Mouse (Mus musculus) kidney, adult 11 months (tissue): ENCODE measurements around the gene Tgfbr2.
A peak's percentile ranks its signal among the peaks of the same experiment; 100 is the strongest.

Experiments used
- DNase-seq: peaks from one replicate; pipeline ENCODE4 v3.0.0; 2022

Gene Tgfbr2

DNA sequence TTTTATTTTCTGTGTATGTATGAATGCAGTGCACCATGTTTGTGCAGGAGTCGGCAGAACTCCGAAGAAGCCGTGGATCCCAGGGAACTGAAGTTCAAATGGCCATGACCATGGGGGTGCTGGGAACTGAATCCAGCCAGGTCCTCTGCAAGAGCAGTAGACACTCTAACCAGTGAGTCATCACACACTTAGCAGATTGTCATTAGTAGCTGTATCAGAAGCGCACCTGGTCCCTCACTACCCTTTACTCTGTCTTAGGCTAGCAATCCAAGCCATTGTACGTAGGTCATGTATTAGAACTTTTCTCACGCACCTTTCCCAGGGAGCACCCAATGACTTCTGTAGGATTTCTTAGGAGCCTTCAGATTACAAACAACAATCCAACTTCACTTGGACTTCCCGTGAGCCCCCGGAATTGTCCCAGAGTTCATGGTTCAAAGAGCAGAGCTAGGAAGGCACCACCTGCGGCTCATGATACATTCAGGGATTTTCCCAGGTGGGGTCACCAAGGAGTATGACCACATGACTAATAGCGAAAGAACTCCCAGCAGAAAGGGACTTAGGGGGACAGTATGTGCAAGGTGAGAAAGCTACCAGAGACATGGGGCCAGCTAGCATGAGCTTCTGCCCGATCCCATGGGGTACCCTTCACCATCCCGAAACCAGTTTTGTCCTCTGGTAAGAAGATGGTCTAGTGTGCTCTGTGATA, 17.8 kb upstream of the Tgfbr2 start:
- no peak for DNase-seq

DNA sequence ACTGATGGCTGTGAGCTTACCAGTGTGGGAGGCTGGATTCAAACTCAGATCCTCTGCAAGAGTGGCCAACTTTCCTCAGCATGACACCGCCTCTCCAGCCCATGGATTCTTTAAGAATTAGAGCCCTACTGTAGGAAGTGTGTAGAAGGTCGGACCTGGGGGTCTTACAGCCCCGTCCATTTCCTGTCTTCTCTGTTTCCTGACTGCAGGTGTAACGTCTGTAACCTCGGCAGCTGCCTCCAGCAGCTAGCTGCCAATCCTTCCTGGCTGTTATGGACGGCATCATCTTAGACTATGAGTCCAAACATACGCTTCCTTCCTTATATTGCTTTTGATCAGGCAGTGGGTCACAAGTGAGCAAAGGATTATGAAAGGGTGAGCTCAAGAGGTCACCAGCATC, 17.1 kb upstream of the Tgfbr2 start:
- DNase-seq = no peak

- DNase-seq = no peak
Measured at GRCm38 (mm10) chr9:116189831-116190230, 14.7 kb upstream of the Tgfbr2 start.

GRCm38 (mm10) chr9:116188952-116189666, 13.9 kb upstream of the Tgfbr2 start:
- no peak for DNase-seq

- peak; percentile 57 for DNase-seq
Measured at GRCm38 (mm10) chr9:116187181-116187731, 12.1 kb upstream of the Tgfbr2 start.

- DNase-seq = no peak
Measured at GRCm38 (mm10) chr9:116184903-116185302, 9.7 kb upstream of the Tgfbr2 start.

- no peak for DNase-seq
Measured at GRCm38 (mm10) chr9:116183035-116183434, 7.9 kb upstream of the Tgfbr2 start.

- no peak for DNase-seq
Measured at GRCm38 (mm10) chr9:116181608-116182007, 6.4 kb upstream of the Tgfbr2 start.

DNA sequence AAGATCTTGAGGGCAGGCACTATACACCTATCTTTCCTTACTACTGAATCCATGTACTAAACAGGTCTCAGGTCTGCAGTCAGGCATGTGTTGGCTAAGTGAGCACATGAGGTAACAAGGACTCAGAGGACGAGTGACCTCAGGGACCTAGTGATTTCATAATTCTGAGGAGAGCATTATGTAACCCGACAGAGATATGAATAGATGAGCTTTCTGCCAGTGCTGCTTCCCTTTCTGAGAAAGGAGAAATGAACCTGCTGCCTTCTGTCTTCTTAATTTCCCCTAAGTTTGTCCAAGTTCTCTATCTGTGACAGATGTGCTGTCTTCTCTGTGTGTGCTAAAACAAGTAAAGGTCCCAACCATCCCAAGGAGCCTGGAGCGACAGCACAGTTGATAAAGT, 3.0 kb upstream of the Tgfbr2 start:
- no peak for DNase-seq

GRCm38 (mm10) chr9:116177108-116177507, 1.9 kb upstream of the Tgfbr2 start:
- DNase-seq = no peak

DNA sequence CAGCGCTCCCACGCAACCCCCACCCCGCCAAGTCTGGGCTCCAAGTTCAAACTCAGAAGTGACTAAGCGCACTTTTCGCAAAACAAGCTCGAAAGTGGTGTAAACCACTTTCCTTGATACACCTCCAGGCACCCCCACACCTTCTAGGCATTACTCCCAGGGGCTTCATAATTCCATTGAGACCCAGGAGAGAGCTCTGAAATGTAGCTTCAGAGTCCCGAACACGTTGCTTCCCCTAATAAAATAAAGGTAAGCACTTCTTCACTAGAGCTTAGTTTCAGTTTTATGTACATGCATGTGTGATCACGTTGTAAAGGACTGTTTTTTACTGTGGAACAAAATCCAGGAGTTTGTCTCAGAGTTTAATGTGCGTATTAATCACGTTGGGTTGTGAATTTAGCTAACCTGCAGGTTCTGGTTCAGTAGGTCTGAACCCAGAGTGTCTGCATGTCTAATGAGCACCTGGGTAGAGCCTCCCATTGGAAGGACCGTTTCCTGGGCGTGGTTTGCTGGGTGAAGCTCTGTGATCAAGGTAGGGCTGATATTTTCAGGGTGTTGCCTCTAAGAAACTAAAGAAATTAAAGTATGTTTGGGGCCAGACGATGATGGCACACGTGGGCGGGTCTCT, 442 bp upstream of the Tgfbr2 start:
- peak; percentile 85 for DNase-seq

DNA sequence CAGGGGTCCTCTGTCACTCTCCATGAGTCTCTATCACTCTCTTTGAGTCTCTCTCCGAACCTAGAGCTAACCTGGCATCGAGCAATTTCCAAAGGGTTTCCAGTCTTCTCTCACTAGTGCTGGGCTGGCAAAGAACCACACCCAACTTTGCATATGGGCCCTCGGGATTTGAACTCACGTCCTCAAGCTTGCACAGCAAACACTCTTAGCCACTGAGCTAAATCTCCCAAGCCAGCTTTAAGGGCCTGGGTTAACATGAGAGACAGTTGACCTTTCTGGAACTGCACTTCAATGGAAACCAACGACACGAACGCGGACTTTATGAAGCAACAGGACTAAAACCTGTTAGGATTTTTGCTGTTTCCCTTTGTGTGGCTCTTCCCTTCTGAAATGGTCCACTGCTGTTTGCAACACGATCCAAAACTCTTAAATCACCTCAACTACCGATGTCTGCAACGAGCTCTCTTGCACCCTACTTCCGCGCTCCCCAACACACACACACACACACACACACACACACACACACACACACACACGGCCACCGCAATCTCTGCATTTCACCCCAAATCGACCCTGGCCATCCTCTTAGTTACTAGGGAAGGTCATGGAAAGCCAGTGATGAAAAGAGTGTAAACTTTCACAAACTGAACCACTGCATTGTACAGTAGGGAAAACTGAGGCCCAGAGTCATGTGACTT, 1.5 kb downstream of the Tgfbr2 start:
- DNase-seq = no peak

DNA sequence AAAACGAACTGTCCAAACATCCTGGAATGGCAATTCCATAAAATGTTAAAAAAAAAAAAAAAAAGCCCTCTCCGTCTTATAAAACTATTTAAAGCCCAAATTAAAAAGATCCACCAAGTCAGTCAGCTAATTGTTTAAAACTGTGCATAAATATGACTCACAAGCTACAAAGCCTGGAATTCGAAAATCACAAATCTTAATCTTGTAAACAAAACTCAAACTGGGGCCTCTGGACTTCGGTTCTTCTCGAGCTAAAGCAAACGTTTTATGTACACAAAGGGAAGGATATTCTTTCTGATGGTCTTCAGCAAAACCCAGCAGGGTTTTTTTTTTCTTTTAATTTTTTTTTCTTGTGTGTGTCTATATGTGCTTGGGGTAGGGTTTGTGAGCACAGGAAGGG, 2.1 kb downstream of the Tgfbr2 start:
- DNase-seq = no peak

- DNase-seq = no peak
Measured at GRCm38 (mm10) chr9:116169067-116169466, 6.1 kb downstream of the Tgfbr2 start.

- DNase-seq = no peak
Measured at GRCm38 (mm10) chr9:116167304-116167880, 7.8 kb downstream of the Tgfbr2 start.

- DNase-seq = no peak
Measured at GRCm38 (mm10) chr9:116166363-116166762, 8.8 kb downstream of the Tgfbr2 start.

DNA sequence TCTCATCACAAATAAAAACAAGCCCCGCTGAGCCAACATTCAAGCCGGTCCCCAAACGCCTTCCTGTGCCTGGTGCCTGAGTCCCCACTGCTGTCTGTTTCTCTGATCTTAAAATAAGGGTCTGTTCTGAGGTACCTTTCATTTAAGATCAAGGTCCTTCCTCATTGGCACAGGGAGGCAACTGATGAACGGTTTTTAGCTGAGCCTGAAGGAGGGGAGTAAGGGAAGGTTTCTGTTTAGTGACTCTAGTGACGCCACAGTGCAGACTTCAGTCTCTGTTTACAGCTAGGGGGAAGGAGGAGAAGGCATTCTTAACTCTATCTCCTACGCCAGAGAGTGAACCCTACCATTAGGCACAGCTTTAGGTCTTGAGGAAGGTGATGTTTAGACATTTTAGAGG, 11.3 kb downstream of the Tgfbr2 start:
- DNase-seq = no peak

- no peak for DNase-seq
Measured at GRCm38 (mm10) chr9:116162866-116163374, 12.2 kb downstream of the Tgfbr2 start.

GRCm38 (mm10) chr9:116160860-116161259, 14.3 kb downstream of the Tgfbr2 start:
- no peak for DNase-seq

- no peak for DNase-seq
Measured at GRCm38 (mm10) chr9:116160067-116160466, 15.1 kb downstream of the Tgfbr2 start.

DNA sequence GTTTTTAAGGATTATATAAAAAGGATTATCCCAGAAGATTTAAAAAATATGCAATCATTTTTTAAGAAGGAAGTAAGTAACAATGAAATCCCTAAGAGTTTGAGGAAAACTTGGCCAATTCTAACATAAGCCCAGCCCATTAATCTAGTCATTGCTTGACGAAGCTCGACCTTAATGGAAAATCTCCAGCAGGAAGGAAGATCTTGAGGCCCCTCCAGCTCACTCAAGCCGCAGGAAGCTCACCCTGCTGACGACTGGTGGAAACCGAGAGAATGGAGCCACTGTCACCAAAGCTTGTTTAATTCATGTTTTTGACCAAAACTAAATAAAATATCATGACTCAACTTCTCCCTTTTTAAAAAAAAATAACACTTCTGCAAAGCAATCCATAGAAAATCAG, 18.7 kb downstream of the Tgfbr2 start:
- peak; percentile 41 for DNase-seq

DNA sequence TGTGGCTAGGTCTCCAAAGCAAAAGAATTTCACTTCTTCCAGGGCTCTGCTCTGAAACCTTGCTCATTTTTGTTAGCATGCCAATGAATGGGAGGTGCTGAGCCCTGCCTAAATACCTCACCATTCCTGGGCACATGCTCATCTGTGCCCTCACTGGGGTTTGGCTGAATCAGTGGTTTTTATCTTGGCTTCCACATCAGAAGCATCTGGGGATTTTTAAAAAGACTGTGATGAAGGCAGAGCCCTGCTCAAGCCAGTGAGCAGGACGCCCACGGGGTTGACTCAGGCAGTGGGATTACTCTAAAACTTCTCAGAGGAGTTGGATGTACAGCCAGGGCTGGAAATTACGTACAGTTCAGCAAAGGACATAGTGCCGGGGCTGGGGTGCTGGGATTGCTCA, 22.3 kb downstream of the Tgfbr2 start:
- no peak for DNase-seq
